In the genomic region with DNA sequence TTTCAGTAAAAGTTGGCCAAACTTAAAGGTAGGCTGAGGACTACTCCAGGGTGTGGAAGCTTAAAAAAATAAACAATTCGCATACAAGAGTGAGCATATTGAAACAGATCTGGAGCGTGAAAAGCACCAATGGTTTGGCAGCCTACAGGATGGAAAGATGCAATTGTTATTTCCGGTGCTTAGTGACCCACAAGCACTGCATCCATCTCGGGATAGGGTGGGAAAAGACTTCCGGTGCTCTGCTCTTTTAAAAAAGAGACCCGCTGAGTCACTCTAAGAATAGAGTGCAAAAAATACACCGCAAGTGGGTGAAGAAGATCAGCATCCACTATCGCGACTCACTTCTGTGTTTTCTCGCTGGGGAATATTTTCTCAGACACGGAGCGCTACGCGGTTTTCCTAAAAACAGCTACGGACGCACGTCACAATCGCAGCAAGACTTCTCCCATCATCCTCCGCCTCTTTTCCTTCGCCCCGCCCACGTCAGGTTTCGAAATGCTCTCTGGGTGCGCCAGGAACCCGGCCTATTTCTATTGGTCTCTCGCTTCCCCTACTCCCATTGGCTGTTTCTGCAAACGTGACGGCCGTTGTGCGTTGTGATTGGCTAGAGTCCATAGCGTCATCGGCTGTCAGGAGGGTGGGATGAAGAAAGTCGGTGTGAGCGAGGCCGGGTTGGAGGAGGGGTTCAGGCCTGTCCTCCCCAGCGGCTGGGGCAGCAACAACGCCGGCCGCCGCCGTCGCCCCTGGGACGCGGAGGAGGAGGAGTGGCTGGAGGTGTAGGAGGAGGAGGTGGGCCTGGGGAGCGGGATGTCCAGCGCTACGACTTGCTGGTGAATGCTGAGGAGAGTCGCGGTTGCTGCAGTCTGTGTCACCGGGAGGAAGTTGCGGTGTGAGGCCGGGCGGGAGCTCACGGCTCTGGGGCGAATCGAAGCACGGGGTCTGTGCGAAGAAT, we compare ENCODE assay signal across 8 mouse cellular contexts. TPM values are rescaled to one million over a fixed set of nuclear protein-coding genes. Genes with fewer than 3 reads are reported as not detected.
DNase-seq lines count a peak whose midpoint lies in the region; ATAC-seq and TF ChIP-seq lines count a peak whose summit lies in the region.

Nrd1 (plus strand) TSS at position 657 of the 952 bp plus-strand sequence.

- peaks cover 5% of the 10 kb centered on the region for H3K4me1 ChIP-seq in bone marrow macrophage, adult 2 months (ENCODE audit: control insufficient read depth, insufficient read depth, low read length)
- 0 out of 2 replicates have a peak, but pooled peaks cover 3% of the 10 kb centered on the region for H3K4me1 ChIP-seq in embryonic fibroblast, embryonic 13.5 days (ENCODE audit: control insufficient read depth, insufficient read depth, low read length)
- 0 out of 2 replicates have a peak, but pooled peaks cover 7% of the 10 kb centered on the region for H3K4me1 ChIP-seq in kidney, embryonic 14.5 days (ENCODE audit: control insufficient read depth, insufficient read depth, low read length)
- H3K4me1 ChIP-seq in limb, embryonic 15.5 days: peaks cover 9% of the 10 kb centered on the region; the same call in 1 of the 2 replicates

- H3K36me3 ChIP-seq in kidney, embryonic 14.5 days (ENCODE audit: control insufficient read depth, insufficient read depth, low read length): peaks cover 7% of the 10 kb centered on the region; the same call in 1 of the 2 replicates
- no peaks in the 10 kb centered on the region; the same call in 1 of the 2 replicates for H3K36me3 ChIP-seq in limb, embryonic 15.5 days

- H3K9ac ChIP-seq in kidney, embryonic 14.5 days (ENCODE audit: low read depth, low read length): peak within 1 kb of the TSS; percentile 77
- peak within 1 kb of the TSS; percentile 63 for H3K9ac ChIP-seq in limb, embryonic 15.5 days

- peak; percentile 99 for ATAC-seq in kidney, embryonic 14.5 days (ENCODE audit: low FRiP score, low TSS enrichment)
- peak; percentile 99 for ATAC-seq in limb, embryonic 15.5 days (ENCODE audit: insufficient number of reproducible peaks, low FRiP score, low TSS enrichment, low read depth)

- no peaks in the 10 kb centered on the region for H3K9me3 ChIP-seq in kidney, embryonic 14.5 days (ENCODE audit: control insufficient read depth, low read length)
- H3K9me3 ChIP-seq in limb, embryonic 15.5 days: no peaks in the 10 kb centered on the region

- H3K4me3 ChIP-seq in bone marrow macrophage, adult 2 months (ENCODE audit: insufficient read depth, low read length): peak within 1 kb of the TSS; percentile 72
- peak within 1 kb of the TSS; percentile 88 for H3K4me3 ChIP-seq in embryonic fibroblast, embryonic 13.5 days (ENCODE audit: insufficient read depth, low read length)
- H3K4me3 ChIP-seq in kidney, embryonic 14.5 days (ENCODE audit: low read length): peak within 1 kb of the TSS; percentile 76
- H3K4me3 ChIP-seq in limb, embryonic 15.5 days: peak within 1 kb of the TSS; percentile 76

- peak within 1 kb of the TSS; percentile 76 for H3K4me2 ChIP-seq in kidney, embryonic 14.5 days (replicated peaks; ENCODE audit: low read depth, low read length)
- peak within 1 kb of the TSS; percentile 74 for H3K4me2 ChIP-seq in limb, embryonic 15.5 days

- peak within 1 kb of the TSS; percentile 73 for H3K27ac ChIP-seq in bone marrow macrophage, adult 2 months (ENCODE audit: insufficient read depth, low read depth, low read length)
- peak within 1 kb of the TSS; percentile 96 for H3K27ac ChIP-seq in embryonic fibroblast, embryonic 13.5 days (ENCODE audit: insufficient read depth, low read length)
- H3K27ac ChIP-seq in kidney, embryonic 14.5 days (ENCODE audit: low read depth, low read length): peak within 1 kb of the TSS; percentile 94
- peak within 1 kb of the TSS; percentile 94 for H3K27ac ChIP-seq in limb, embryonic 15.5 days

- peak; percentile 99 for DNase-seq in A20 (ENCODE audit: low read depth, low spot score)
- DNase-seq in heart, adult 9 months (ENCODE audit: low spot score in 2 of 2): peak; percentile 99 to 100
- peak; percentile 98 to 99 for DNase-seq in monocyte, adult 2 months (ENCODE audit: low read depth in 1 of 2, low spot score in 2 of 2)
- DNase-seq in spleen, postnatal 36 days (ENCODE audit: low spot score in 2 of 2): peak; percentile 99 to 100

- 0 out of 2 replicates have a peak, but pooled peaks have one; percentile 54 for TF ChIP-seq POLR2A in bone marrow macrophage, adult 2 months (IDR thresholded peaks at IDR 0.05; ENCODE audit: borderline replicate concordance, low read depth, low read length)
- peak; percentile 91 for TF ChIP-seq POLR2A in embryonic fibroblast, embryonic 13.5 days (IDR thresholded peaks at IDR 0.05; ENCODE audit: low read depth, low read length)

- TF ChIP-seq CTCF in bone marrow macrophage, adult 2 months (IDR thresholded peaks at IDR 0.05; ENCODE audit: low read depth, low read length): no peak
- TF ChIP-seq CTCF in embryonic fibroblast, embryonic 13.5 days (IDR thresholded peaks at IDR 0.05; ENCODE audit: borderline replicate concordance, insufficient read depth, low read length): no peak

- WGBS in kidney, embryonic 14.5 days: under 1% methylated on average over 58 of the region's 58 CpGs
- whole genome bisulfite sequencing in limb, embryonic 15.5 days: under 1% methylated on average over 57 of the region's 58 CpGs

- H3K27me3 ChIP-seq in kidney, embryonic 14.5 days (ENCODE audit: control insufficient read depth, insufficient read depth, low read length): no peaks in the 10 kb centered on the region
- H3K27me3 ChIP-seq in limb, embryonic 15.5 days: no peaks in the 10 kb centered on the region

RNA-seq across cellular contexts. Expression of gene Nrd1, which starts in this region (rescaled TPM):
- polyA plus RNA-seq in bone marrow macrophage, adult 2 months (2012; ENCODE audit: insufficient read depth, insufficient read length, missing spikeins): 117 and 130 TPM in 2 replicates
- 214 and 216 TPM in 2 replicates for polyA plus RNA-seq in embryonic fibroblast, embryonic 13.5 days (2011; ENCODE audit: insufficient read length, low read depth, missing spikeins)
- polyA plus RNA-seq in kidney, embryonic 14.5 days (2014; fragmentation: Nextera tagmentation; extraction: Ambion mirVana): 40.7 and 57.2 TPM in 2 replicates
- 66.5 and 73.4 TPM in 2 replicates for polyA plus RNA-seq in limb, embryonic 15.5 days (2015; fragmentation: Nextera tagmentation; extraction: Ambion mirVana)

Comparison
In these comparisons a context has a peak if more than half of its experiments do, and no peak if none do; other contexts are left out.
1. Peak in every context shown above with its lines: DNase-seq, ATAC-seq, H3K4me3 ChIP-seq and H3K27ac ChIP-seq.